Mouse (Mus musculus) testis, adult 2 months (tissue): ENCODE results near the gene C1ql4.

ENCODE experiments used
- CTCF ChIP-seq: fragments of 200-500 bp; IDR thresholded peaks from 2 replicates; pipeline ENCODE4 v1.5.1; 2012; ENCODE audit warnings: low read depth, mild to moderate bottlenecking, inconsistent platforms, low read length, moderate library complexity; ENCODE audit not compliant: control insufficient read depth, insufficient read depth, insufficient replicate concordance
- POLR2A ChIP-seq: fragments of 200-500 bp; IDR thresholded peaks from 2 replicates; pipeline ENCODE4 v1.6.1; 2012; ENCODE audit warnings: low read depth, mild to moderate bottlenecking, inconsistent platforms, low read length, moderate library complexity; ENCODE audit not compliant: control insufficient read depth

DNA sequence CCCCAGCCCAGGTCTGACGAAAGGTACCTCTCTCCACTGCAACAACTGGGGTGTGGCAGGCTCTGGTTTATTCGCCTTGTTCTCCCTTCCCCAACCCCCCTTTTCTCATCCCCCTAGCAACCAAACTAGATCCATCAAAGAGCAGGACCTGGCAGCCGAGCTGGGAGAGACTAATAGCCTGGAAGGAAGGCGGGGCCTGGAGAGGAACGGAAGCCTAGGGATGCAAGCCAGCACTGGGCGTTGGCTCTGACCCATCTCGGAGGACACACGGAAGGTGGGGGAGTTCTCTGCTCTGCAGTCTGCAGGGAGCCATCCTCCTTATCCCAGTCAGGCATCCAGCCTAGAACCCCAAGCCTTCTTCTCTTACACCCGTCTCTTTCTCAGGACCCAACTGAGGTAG, 34.2 kb downstream of the C1ql4 start:
- TF ChIP-seq POLR2A (no peak), CTCF (no peak)
